ENCODE assay signal across 18 mouse cellular contexts in the genomic region with DNA sequence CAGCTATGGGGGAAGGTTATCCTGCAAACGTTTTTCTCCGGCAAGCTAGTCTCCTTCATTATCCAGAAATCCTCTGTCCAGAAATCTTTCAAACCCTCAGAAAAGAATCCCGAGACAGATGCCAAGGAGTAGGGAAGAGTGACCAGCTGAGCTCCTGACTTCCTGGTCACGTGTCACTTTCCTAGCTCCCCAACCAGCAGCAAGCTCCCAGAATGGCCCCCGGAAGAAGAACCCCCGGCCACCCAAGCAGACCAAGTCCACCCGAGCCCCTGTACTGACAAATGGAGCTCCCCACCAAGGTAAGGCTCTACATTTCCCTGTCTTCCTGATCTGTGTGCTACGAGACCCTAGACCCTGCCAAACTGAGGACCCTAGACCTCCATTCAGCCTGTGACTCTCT. TPM values are rescaled to one million over a fixed set of nuclear protein-coding genes. Genes with fewer than 3 reads are reported as not detected.
A peak's percentile ranks its signal among the peaks of the same experiment; 100 is the strongest.
DNase-seq lines count a peak whose midpoint lies in the region; ATAC-seq and TF ChIP-seq lines count a peak whose summit lies in the region.
"Had no signal": no experiment of that assay in that cellular context is flagged by ENCODE, and none has a peak within 500 bp of the region (broad histone marks: within the 10 kb centered on the region; RNA-seq: fewer than 3 reads in every experiment).

No protein-coding gene starts in this region.

- H3K9ac ChIP-seq in intestine, embryonic 15.5 days: no peak overlapping the region; the same call in 1 of the 2 replicates
- H3K9ac ChIP-seq in lung, postnatal 0 days (replicated peaks; ENCODE audit: low read depth): no peak overlapping the region
- no peak overlapping the region for H3K9ac ChIP-seq in midbrain, embryonic 13.5 days (replicated peaks)

- H3K9me3 ChIP-seq in intestine, embryonic 15.5 days: no peaks in the 10 kb centered on the region
- H3K9me3 ChIP-seq in lung, postnatal 0 days (ENCODE audit: low read length): no peaks in the 10 kb centered on the region
- H3K9me3 ChIP-seq in midbrain, embryonic 13.5 days: no peaks in the 10 kb centered on the region
- H3K9me3 ChIP-seq: neural tube, embryonic 12.5 days had no signal

- no peak for TF ChIP-seq POLR2A in kidney, adult 2 months (IDR thresholded peaks at IDR 0.05; ENCODE audit: low read depth, low read length)

- H3K4me2 ChIP-seq in intestine, embryonic 15.5 days (replicated peaks): peak overlapping the region; percentile 4; the same call in 1 of the 2 replicates
- H3K4me2 ChIP-seq in lung, postnatal 0 days (replicated peaks; ENCODE audit: low read depth, low read length): peak overlapping the region; percentile 28; the same call in 1 of the 2 replicates
- H3K4me2 ChIP-seq in midbrain, embryonic 13.5 days (replicated peaks): no peak overlapping the region
- H3K4me2 ChIP-seq: heart, embryonic 11.5 days; liver, embryonic 11.5 days had no signal

- no peaks in the 10 kb centered on the region for H3K27me3 ChIP-seq in kidney, adult 2 months (replicated peaks; ENCODE audit: control insufficient read depth, insufficient read depth, low read length)
- H3K27me3 ChIP-seq in intestine, embryonic 15.5 days (replicated peaks): no peaks in the 10 kb centered on the region
- H3K27me3 ChIP-seq in lung, postnatal 0 days (replicated peaks; ENCODE audit: insufficient read depth, low read length): 0 out of 2 replicates have a peak, but pooled peaks cover 3% of the 10 kb centered on the region
- no peaks in the 10 kb centered on the region for H3K27me3 ChIP-seq in midbrain, embryonic 13.5 days
- H3K27me3 ChIP-seq: neural tube, embryonic 12.5 days had no signal

- 50% methylated on average over 8 of the region's 8 CpGs for WGBS in kidney, adult 2 months
- 54% methylated on average over 8 of the region's 8 CpGs for WGBS in intestine, embryonic 15.5 days
- WGBS in lung, postnatal 0 days: 34% methylated on average over 8 of the region's 8 CpGs
- WGBS in midbrain, embryonic 13.5 days: 67% methylated on average over 8 of the region's 8 CpGs

- TF ChIP-seq EP300 in lung, postnatal 0 days (IDR thresholded peaks at IDR 0.05): no peak

- DNase-seq in kidney, adult 2 months: peak; percentile 30
- DNase-seq in kidney, postnatal 25 days: no peak
- peak; percentile 50 for DNase-seq in lung, postnatal 0 days (ENCODE audit: low spot score)
- no peak for DNase-seq in urinary bladder, postnatal 10 days (ENCODE audit: low spot score)
- no peak for DNase-seq in adrenal gland, adult 18-20 months (ENCODE audit: low spot score in 2 of 2)
- DNase-seq: cerebellum, adult 2 months; gastrocnemius, postnatal 14 days; heart, postnatal 36 days; right cerebral cortex, postnatal 25 days; thymus, adult 18-20 months had no signal

- H3K36me3 ChIP-seq in kidney, adult 2 months (ENCODE audit: control insufficient read depth, insufficient read depth, low read length): no peaks in the 10 kb centered on the region
- no peaks in the 10 kb centered on the region for H3K36me3 ChIP-seq in intestine, embryonic 15.5 days
- H3K36me3 ChIP-seq in lung, postnatal 0 days (ENCODE audit: insufficient read depth, low read length): no peaks in the 10 kb centered on the region
- no peaks in the 10 kb centered on the region for H3K36me3 ChIP-seq in midbrain, embryonic 13.5 days
- H3K36me3 ChIP-seq: neural tube, embryonic 12.5 days had no signal

- peaks cover 10% of the 10 kb centered on the region; the same call in 1 of the 2 replicates for H3K4me1 ChIP-seq in kidney, adult 2 months (ENCODE audit: control insufficient read depth, insufficient read depth, low read length)
- H3K4me1 ChIP-seq in brown adipose tissue, adult 24 weeks (ENCODE audit: control insufficient read depth, insufficient read depth, insufficient read length, low read length): peaks cover 12% of the 10 kb centered on the region
- peaks cover 38% of the 10 kb centered on the region for H3K4me1 ChIP-seq in intestine, embryonic 15.5 days (replicated peaks)
- H3K4me1 ChIP-seq in lung, postnatal 0 days (ENCODE audit: insufficient read depth, low read depth, low read length): peaks cover 15% of the 10 kb centered on the region
- peaks cover 43% of the 10 kb centered on the region for H3K4me1 ChIP-seq in midbrain, embryonic 13.5 days (replicated peaks)

- H3K27ac ChIP-seq in kidney, adult 2 months (ENCODE audit: insufficient read depth, low read depth, low read length): no peak overlapping the region
- no peak overlapping the region for H3K27ac ChIP-seq in brown adipose tissue, adult 24 weeks (replicated peaks; ENCODE audit: low read depth, low read length)
- no peak overlapping the region for H3K27ac ChIP-seq in intestine, embryonic 15.5 days
- no peak overlapping the region for H3K27ac ChIP-seq in lung, postnatal 0 days (ENCODE audit: low read length)
- no peak overlapping the region for H3K27ac ChIP-seq in midbrain, embryonic 13.5 days
- H3K27ac ChIP-seq: neural tube, embryonic 12.5 days had no signal

- TF ChIP-seq CTCF in kidney, adult 2 months (conservative IDR thresholded peaks at IDR 0.05; ENCODE audit: insufficient read depth, insufficient read length, low read depth, low read length): no peak
- TF ChIP-seq CTCF in lung, postnatal 0 days (IDR thresholded peaks at IDR 0.05): no peak

- no peak for ATAC-seq in intestine, embryonic 15.5 days
- no peak for ATAC-seq in lung, postnatal 0 days
- ATAC-seq in midbrain, embryonic 13.5 days: no peak

- peak overlapping the region; percentile 20; the same call in 1 of the 2 replicates for H3K4me3 ChIP-seq in kidney, adult 2 months (ENCODE audit: insufficient read depth, low read depth, low read length)
- peak overlapping the region; percentile 32 for H3K4me3 ChIP-seq in brown adipose tissue, adult 24 weeks (ENCODE audit: insufficient read depth, low read depth, low read length)
- H3K4me3 ChIP-seq in intestine, embryonic 15.5 days (replicated peaks): no peak overlapping the region
- 0 out of 2 replicates have a peak overlapping the region, but pooled peaks have one; percentile 12 for H3K4me3 ChIP-seq in lung, postnatal 0 days (ENCODE audit: low read depth, low read length)
- H3K4me3 ChIP-seq in midbrain, embryonic 13.5 days (replicated peaks): no peak overlapping the region
- H3K4me3 ChIP-seq: neural tube, embryonic 12.5 days had no signal

RNA-seq across cellular contexts. Expression of gene Ssc5d, which starts 2.1 kb away (rescaled TPM):
- 1.8 and 2.1 TPM in 2 replicates for polyA plus RNA-seq in kidney, adult 2 months (2012; rRNA removed)
- 4.9 and 5.5 TPM in 2 replicates for polyA plus RNA-seq in brown adipose tissue, adult 24 weeks (2012; ENCODE audit: insufficient read depth, insufficient read length, missing spikeins)
- polyA plus RNA-seq in intestine, embryonic 15.5 days (2015; fragmentation: Nextera tagmentation; extraction: Ambion mirVana): 2.7 and 3.5 TPM in 2 replicates
- polyA plus RNA-seq in lung, postnatal 0 days (2015; fragmentation: Nextera tagmentation; extraction: Ambion mirVana): 1.4 and 1.7 TPM in 2 replicates
- total RNA-seq in adrenal gland, adult 18-20 months (2021): 1 to 10 TPM; 2.2 to 2.5 TPM
- 0.88 and 0.98 TPM in 2 replicates for polyA plus RNA-seq in midbrain, embryonic 13.5 days (2015; fragmentation: Nextera tagmentation; extraction: Ambion mirVana)
- total RNA-seq: megakaryocyte progenitor cell, adult 5-6 weeks had no signal

RNA-seq across cellular contexts. Expression of gene Nat14, which starts 5.9 kb away (rescaled TPM):
- 5.5 and 5.7 TPM in 2 replicates for polyA plus RNA-seq in kidney, adult 2 months (2012; rRNA removed)
- polyA plus RNA-seq in brown adipose tissue, adult 24 weeks (2012; ENCODE audit: insufficient read depth, insufficient read length, missing spikeins): 1.8 TPM in 1 of 2 replicates, not detected in the other
- polyA plus RNA-seq in intestine, embryonic 15.5 days (2015; fragmentation: Nextera tagmentation; extraction: Ambion mirVana): 3.0 and 3.5 TPM in 2 replicates
- 1.1 and 2.3 TPM in 2 replicates for polyA plus RNA-seq in lung, postnatal 0 days (2015; fragmentation: Nextera tagmentation; extraction: Ambion mirVana)
- total RNA-seq in adrenal gland, adult 18-20 months (2021): 10 to 100 TPM in 1 of 2 experiments, 1 to 10 TPM in 1; 9.8 to 11.6 TPM
- polyA plus RNA-seq in midbrain, embryonic 13.5 days (2015; fragmentation: Nextera tagmentation; extraction: Ambion mirVana): 29.5 and 31.1 TPM in 2 replicates

RNA-seq across cellular contexts. Expression of gene Zfp628, which starts 12.7 kb away (rescaled TPM):
- polyA plus RNA-seq in kidney, adult 2 months (2012; rRNA removed): 12.6 and 14.4 TPM in 2 replicates
- polyA plus RNA-seq in brown adipose tissue, adult 24 weeks (2012; ENCODE audit: insufficient read depth, insufficient read length, missing spikeins): 3.2 and 3.4 TPM in 2 replicates
- 2.9 and 3.4 TPM in 2 replicates for polyA plus RNA-seq in intestine, embryonic 15.5 days (2015; fragmentation: Nextera tagmentation; extraction: Ambion mirVana)
- polyA plus RNA-seq in lung, postnatal 0 days (2015; fragmentation: Nextera tagmentation; extraction: Ambion mirVana): 2.7 TPM in 2 replicates
- 10 to 100 TPM; 13.9 to 17.2 TPM for total RNA-seq in adrenal gland, adult 18-20 months (2021)
- polyA plus RNA-seq in midbrain, embryonic 13.5 days (2015; fragmentation: Nextera tagmentation; extraction: Ambion mirVana): 4.3 and 4.4 TPM in 2 replicates

RNA-seq across cellular contexts. Expression of gene Gm36210, which starts 21.4 kb away (rescaled TPM):
- 0.16 TPM in 1 of 2 replicates, not detected in the other for polyA plus RNA-seq in kidney, adult 2 months (2012; rRNA removed)
- polyA plus RNA-seq in brown adipose tissue, adult 24 weeks (2012; ENCODE audit: insufficient read depth, insufficient read length, missing spikeins): not detected in 2 replicates
- polyA plus RNA-seq in intestine, embryonic 15.5 days (2015; fragmentation: Nextera tagmentation; extraction: Ambion mirVana): not detected in 2 replicates
- polyA plus RNA-seq in lung, postnatal 0 days (2015; fragmentation: Nextera tagmentation; extraction: Ambion mirVana): not detected in 2 replicates
- total RNA-seq in adrenal gland, adult 18-20 months (2021): not detected
- polyA plus RNA-seq in midbrain, embryonic 13.5 days (2015; fragmentation: Nextera tagmentation; extraction: Ambion mirVana): 0.31 and 0.32 TPM in 2 replicates
- total RNA-seq: gastrocnemius, postnatal 14 days; heart, postnatal 36 days; megakaryocyte progenitor cell, adult 5-6 weeks had no signal
- polyA plus RNA-seq: C2C12 had no signal

RNA-seq across cellular contexts. Expression of gene Sbk2, which starts 36.5 kb away (rescaled TPM):
- 0.11 and 1.6 TPM in 2 replicates for polyA plus RNA-seq in kidney, adult 2 months (2012; rRNA removed)
- polyA plus RNA-seq in brown adipose tissue, adult 24 weeks (2012; ENCODE audit: insufficient read depth, insufficient read length, missing spikeins): 5.4 and 8.1 TPM in 2 replicates
- 0.23 and 0.39 TPM in 2 replicates for polyA plus RNA-seq in intestine, embryonic 15.5 days (2015; fragmentation: Nextera tagmentation; extraction: Ambion mirVana)
- 0.19 and 0.26 TPM in 2 replicates for polyA plus RNA-seq in lung, postnatal 0 days (2015; fragmentation: Nextera tagmentation; extraction: Ambion mirVana)
- total RNA-seq in adrenal gland, adult 18-20 months (2021): 1 to 10 TPM in 1 of 2 experiments, under 1 TPM in 1; 0.96 to 2.5 TPM
- polyA plus RNA-seq in midbrain, embryonic 13.5 days (2015; fragmentation: Nextera tagmentation; extraction: Ambion mirVana): 0.12 and 0.13 TPM in 2 replicates
- total RNA-seq: megakaryocyte progenitor cell, adult 5-6 weeks had no signal

Comparison
In these comparisons a context has a peak if more than half of its experiments do, and no peak if none do; other contexts are left out.
1. DNase-seq: peak in kidney, adult 2 months (single experiment) and lung, postnatal 0 days (single experiment); none in kidney, postnatal 25 days (0 of 2), urinary bladder, postnatal 10 days (single experiment) and adrenal gland, adult 18-20 months (0 of 2).
2. H3K4me3 ChIP-seq: peak in kidney, adult 2 months (single experiment), brown adipose tissue, adult 24 weeks (single experiment) and lung, postnatal 0 days (single experiment); none in intestine, embryonic 15.5 days (single experiment) and midbrain, embryonic 13.5 days (single experiment).